Mouse (Mus musculus) urinary bladder, adult 18-20 months (tissue): Measurements from ENCODE around the gene Tmpo.
"Not testable (repeated sequence)": the region's sequence is repeated elsewhere in the genome, so short reads cannot be mapped to it uniquely, and the experiment has no call there.

Source experiments
- DNase-seq, 2 experiments: peaks; one replicate each; pipeline ENCODE4 v3.0.0; 2022; ENCODE audit warnings: low spot score in 2 of 2, mixed read lengths in 2 of 2

Gene Tmpo

GRCm38 (mm10) chr10:91185721-91186120, 4.6 kb upstream of the Tmpo start:
- DNase-seq = no peak

DNA sequence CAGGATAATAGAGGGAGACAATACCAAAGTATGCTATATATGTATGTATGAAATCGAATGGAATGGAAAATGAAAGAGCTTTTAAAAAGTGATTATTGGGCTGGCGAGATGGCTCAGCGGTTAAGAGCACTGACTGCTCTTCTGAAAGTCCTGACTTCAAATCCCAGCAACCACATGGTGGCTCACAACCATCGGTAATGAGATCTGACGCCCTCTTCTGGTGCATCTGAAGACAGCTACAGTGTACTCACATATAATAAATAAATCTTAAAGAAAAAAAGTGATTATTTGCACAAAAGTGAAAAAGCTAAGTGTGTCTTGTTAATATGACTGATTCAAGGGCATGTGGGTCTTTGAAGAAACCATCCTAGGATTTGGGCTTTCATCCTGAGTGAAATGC, 3.8 kb upstream of the Tmpo start:
- DNase-seq = not testable (repeated sequence)

DNA sequence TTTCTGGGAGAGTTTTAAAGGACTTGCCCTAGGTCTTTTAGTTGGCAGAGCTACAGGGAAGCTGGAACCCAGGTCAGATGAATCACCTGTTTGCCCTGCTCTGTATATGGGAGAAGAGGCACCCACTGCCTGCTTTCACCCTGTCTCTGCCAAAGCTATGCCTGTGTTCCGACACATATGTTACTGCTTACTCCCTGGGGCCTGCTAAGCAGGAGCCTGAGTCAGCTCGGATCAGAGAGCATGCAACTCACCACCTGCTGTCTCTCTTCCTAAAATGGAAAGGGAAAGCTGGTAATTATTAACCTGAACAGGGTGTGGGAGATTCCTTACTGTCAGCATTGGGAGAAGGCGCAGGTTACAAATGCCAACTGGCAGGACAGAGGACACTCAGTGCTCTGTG, 2.2 kb upstream of the Tmpo start:
- peak in 1 of 2 experiments; percentile 23 for DNase-seq

GRCm38 (mm10) chr10:91182291-91182990, 1.3 kb upstream of the Tmpo start:
- DNase-seq = no peak

DNA sequence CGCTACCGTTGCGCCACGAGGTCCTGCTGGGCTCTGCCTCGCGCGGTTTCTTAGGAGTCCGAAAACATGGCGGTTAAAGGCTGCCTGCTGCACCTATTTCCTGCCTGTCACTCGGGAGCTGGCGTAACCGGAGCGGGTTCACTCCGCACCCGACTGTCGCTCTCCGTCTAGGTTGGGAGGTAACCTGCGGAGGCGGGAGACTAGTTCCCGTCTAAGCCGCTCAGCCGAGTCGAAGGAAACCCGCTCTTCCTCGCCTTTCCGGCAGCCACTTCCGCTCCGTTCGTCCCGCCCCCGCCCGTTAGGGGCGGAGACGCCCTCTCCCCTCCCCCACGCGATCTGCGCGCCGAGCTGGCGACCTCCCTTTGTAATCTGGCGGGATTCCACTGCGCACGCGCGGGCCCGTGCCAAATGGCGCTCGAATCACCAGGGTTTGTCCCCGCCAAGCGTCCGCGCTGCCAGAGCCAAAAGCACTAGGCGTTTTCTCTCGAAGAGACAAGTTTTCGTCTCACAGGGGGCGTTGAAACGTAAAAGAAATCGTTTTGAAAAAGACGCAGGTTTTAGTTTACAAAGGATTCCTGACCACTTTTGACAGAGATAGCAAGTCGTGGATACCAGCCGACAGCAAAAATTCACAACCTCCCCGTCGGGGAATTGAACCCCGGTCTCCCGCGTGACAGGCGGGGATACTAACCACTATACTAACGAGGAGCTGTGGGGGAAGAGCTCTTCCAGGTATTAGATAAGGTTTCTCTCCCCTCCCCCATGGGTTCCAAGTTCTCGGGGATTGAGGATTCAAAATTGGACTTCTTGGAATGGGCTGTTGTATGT, 560 bp upstream of the Tmpo start:
- peak; percentile 97 to 99 for DNase-seq

DNA sequence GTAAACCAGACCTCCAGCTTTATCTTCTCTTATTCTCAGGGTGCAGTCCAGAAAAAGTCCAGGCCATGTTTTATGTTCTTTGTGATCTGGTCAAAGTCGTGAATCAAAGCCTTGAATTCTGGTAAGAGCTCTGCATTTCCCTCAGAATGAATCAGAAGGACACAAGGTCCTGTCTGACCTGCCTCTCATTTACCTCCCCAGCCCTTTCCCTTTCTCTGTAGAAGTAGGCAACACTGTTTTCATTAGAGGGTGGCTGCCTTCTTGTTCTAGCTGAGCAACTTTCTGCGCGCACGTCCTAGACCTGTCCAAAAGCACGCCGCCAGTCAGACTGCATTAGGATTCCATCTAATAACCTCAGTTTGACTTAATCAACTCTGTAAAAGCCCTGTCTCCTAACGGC, 814 bp downstream of the Tmpo start:
- no peak for DNase-seq

GRCm38 (mm10) chr10:91179834-91180233, 1.3 kb downstream of the Tmpo start:
- no peak for DNase-seq

DNA sequence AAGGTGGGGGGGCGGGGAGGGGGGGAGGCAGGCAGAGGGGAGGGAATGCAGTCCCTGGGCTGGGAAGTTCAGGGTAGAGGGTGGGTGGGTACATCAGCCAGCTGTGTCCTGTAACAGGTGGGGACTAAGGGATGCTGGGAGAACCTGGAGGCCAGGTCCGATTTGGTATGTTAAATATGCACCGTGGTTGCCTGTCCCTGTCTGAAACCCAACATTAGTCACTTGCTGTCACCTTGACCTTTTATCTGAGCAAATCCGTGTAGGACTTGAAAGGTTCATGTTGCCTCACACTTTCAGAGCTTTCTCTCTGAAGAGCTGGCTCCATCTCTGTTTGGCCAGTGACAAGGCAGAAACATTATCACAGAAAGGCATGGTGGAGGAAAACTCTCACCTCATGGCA, 3.9 kb downstream of the Tmpo start:
- no peak for DNase-seq

DNA sequence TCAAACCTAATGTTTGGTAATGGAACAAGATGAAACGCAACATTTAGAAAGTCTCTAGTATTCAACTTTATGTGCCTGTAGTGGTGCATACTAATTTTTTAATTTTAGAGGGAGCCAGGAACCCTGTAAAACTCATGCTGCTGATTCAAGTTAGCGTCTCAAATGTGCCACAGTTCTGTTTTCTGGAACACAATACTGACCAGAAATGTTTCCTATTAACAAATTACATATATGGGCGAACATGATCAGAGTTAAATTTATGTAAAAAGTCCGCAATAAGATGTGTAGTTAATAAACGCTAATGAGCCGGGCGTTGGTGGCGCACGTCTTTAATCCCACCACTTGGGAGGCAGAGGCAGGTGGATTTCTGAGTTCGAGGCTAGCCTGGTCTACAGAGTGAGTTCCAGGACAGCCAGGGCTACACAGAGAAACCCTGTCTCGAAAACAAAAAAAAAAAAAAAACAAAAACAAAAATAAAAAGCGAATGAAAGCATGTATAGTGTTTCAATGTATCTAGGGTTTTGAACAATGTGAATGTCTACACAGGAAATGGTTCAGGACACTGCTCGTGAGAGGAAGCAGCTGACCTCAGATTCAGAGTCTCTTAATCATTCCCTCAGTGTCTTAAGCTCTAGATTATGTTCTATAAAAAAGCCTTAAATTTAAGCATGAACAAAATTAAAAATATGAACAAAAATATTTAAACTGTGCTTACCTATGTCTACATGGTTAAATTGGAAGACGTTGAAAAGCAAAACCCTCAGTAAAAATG, 8.6 kb downstream of the Tmpo start:
- no peak for DNase-seq

GRCm38 (mm10) chr10:91171455-91172328, 9.4 kb downstream of the Tmpo start:
- peak; percentile 90 to 93 for DNase-seq

DNA sequence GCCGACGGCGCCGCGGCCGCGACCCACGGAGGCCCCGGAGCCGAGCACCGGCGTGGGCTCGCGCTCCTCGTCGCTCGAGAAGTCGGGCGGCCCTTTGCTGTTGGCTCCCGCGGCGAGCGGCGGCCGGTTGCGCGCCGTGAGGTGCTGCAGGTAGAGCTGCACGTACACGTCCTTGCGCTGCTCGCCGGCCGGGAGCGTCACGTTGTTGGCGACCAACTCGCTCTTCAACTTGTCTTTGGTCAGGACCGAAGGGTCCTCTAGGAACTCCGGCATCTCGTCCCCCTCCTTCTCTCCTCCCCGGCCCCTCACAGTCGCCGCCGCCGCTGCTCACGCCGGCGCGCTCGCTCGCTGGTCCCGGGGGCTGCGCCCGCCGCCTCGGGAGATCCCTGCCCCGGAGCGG, 10.1 kb downstream of the Tmpo start:
- no peak for DNase-seq

GRCm38 (mm10) chr10:91170143-91170941, 10.8 kb downstream of the Tmpo start:
- peak; percentile 72 to 77 for DNase-seq

DNA sequence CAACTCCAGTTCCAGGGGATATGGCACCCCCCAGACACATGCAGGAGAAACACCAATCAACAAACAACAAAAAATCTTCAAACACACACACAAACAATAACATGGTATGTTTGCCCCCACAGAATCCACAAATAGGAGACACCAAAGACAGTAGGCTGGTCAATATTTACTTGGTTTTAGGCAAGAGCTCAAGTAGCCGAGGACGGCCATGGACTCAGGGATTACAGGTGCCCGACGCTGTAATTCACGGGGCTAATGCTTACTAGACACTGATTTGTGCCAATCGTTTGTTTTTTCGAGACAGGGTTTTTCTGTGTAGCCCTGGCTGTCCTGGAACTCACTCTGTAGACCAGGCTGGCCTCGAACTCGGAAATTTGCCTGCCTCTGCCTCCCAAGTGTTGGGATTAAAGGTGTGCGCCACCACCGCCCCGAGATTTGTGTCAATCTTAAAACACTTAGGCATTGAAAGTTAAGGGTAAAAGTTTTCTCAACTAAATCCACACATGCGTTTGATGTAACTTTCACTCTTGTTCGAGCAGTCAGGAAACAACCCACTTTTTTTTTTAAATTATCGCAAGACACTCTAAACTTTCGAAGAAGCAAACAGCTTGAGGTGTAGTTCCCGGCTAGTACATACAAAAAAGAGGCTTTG, 11.6 kb downstream of the Tmpo start:
- DNase-seq = no peak

DNA sequence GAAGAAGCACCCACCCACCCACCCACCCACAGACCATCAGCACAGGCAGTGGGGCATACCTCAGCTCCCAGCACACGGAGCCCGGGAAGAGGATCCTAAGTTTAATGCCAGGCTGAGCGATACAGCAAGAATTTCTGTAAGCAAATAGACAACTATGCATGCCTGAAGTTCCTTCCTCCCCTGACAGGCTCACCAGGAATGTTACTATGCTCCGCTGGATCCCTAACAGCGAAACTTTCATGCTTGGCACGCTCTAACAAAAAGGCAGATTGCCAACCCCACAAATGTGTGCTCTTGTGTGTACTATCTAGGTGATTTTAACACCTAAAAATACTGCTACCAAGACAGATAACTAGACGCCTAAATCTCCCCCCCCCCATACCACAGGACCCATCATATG, 13.8 kb downstream of the Tmpo start:
- DNase-seq = no peak

DNA sequence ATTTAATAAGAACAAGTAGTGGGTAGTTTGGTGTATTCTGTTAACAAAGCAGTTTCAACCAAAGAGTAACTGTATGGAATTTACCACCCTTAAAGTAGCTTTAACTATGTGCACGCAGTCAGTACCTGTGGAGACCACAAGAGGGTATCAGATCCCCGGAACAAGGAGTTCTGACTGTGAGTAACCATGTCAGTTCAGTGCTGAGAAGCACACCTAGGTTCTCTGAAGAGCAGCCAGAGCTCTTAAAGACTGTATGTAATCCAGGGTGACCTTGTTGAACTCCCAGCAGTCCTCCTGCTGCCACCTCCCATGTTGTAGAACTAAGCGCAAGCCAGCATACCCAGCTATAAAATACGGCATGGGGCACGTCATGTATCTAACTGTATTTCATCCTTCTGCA, 14.2 kb downstream of the Tmpo start:
- DNase-seq = peak in 1 of 2 experiments; percentile 31

GRCm38 (mm10) chr10:91165850-91166249, 15.3 kb downstream of the Tmpo start:
- no peak for DNase-seq

- no peak for DNase-seq
Measured at GRCm38 (mm10) chr10:91164491-91164890, 16.6 kb downstream of the Tmpo start.

DNA sequence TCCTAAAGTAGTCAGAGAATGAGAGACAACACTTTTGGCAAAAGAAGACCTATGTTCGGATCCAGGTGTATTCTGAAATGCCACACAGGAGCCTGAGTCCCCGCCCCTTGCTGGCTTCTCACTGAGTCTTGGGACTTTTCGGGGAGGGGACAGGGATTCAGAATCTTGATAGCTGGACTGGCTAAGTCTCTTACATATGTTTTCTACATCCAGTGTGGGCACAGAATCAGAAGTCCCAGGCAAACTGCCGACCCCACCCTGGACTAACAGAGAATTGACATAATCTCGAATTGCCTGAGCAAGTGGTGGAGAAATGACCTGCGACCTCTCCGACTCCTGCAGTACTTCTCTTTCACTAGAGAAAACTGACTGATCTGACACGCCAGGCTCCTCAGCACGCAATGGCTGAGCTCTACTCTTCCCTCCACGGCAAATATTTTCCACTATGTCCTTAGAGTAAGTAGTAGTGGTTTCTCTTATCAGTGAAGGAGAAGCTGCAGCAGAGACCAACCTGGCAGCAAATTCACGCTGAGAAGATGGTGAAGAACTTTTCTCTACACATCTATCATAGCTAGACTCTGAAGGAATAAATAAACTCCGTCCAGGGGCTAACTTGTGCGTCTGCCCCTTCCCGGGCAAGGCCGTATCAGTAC, 18.5 kb downstream of the Tmpo start:
- DNase-seq = no peak

- DNase-seq = no peak
Measured at GRCm38 (mm10) chr10:91162077-91162476, 19.0 kb downstream of the Tmpo start.

GRCm38 (mm10) chr10:91161006-91161405, 20.1 kb downstream of the Tmpo start:
- DNase-seq = no peak
